Mouse (Mus musculus): ENCODE data around the gene Cnksr2. TPM values are rescaled to one million over a fixed set of nuclear protein-coding genes. Genes with fewer than 3 reads are reported as not detected.
A peak's percentile ranks its signal among the peaks of the same experiment; 100 is the strongest.

Cnksr2 gene
- under 1 TPM; 0.56 to 0.84 TPM for total RNA-seq (2021)
- long read RNA-seq, experiment 1: 0 reads
- long read RNA-seq, experiment 2: 0 reads

DNA sequence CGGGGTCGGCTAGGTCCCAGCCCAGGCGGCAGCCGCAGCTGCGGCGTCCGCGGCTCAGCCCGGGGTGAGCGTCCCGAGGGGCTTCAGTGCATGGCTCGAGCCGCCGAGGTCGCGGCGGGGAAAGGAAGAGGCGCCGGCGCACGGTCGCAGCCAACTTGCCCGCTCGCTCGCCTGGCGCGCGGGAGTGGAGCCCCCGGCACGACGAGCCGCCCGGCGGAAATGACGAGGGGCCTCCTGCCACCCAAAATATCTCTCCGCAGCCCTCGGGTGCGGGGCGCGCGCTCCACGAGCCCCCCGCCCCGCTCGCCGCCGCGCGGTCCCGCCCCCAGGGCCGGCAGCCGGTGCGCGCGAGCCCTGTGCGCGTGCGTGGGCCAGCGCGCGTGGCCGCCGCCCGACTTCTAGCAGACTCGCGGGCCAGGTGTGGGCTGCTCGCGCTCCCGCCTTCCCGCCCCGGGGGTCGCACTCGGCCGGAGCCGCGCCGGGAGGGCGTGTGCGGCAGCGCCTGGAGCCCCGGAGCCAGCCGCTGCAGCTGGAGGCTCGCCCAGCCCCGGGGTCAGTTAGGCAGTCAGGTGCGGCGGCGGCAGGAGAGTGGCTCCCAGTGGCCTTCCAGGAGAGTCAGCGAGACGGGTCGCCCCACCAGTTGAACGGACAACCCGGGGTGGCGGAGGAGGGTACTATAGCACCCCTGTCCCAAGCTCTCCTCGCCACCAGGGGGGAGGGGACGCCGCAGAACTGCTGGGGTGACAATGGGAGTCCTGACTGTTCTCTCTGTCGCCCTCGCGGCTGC is at the start of gene Cnksr2:
Gene Cnksr2, minus strand, starts transcription at position 238 of the 787 bp plus-strand sequence.
- DNase-seq: peak; percentile 10

DNA sequence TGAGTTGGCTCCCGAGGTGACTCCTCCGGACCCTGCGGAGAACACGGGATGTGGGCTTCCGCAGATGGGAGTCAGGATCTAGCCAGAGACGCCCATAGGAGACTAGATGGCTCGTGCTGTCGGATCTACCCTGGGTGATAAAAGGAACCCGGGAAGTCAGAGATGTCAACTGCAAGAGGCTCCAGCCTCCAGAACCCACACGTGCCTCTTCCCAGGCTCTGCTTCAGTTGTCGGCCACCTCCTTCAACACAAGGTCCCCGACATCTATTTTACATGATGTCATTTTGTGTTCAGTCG is 698 bp upstream of the Cnksr2 start:
- no peak for DNase-seq

DNA sequence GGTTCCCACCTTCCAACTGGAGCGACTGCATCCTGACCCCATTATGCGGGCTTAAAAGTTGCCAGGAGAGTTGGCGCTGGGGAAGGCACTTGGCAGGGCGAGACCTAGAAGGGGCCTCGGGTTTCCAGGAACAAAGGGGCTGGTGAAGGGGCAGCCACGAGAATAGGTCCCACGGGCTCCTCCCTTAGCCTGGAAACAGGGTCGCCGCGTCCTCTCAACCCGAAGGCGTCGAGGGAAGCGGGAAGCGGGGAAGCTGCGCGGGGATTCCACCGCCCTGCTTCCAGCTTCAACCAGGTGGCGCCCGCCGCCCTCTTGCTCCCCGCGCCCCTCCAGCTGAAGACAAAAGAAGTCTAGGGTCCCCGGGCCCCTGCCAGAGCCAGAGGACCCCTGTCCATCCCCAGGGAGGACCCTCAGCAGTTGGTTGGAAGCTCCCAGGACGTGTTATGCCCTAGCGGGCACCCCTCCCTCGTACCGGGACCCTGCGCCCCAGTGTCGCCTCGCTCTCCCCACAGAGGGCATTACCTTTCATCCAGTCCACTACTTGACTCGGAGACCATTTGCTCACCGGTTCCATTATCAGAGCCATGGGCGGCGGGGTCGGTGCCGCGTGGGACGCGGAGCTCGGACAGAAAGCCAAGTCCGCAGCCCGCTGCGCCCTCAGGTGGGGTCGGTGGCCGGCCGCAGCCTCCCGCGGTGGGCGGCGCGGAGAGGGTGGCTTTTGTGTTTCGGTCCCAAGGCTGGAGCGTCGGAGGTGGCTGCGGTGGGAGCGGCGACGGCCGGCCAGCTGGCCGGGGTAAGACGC is 638 bp downstream of the Cnksr2 start:
- DNase-seq: peak; percentile 4

DNA sequence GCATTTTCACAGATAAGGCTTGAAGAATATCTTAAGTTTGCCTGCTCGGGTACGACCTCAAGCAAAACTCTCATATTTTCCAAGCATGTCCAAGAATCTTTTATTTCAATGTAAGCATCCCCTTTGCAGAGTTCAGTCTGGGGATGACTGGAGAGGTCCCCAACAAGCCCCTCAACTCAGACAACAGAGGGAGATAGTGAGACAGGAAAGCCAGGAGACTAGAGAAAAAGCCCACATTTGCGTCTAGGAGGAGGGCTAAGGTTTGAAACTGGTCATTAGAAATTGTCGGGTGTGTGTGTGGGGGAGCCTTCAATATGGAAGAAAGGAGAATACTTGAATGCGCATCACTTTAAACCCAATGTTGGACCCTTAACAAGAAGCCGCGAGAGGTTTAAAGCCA is 1.4 kb downstream of the Cnksr2 start:
- DNase-seq: no peak

DNA sequence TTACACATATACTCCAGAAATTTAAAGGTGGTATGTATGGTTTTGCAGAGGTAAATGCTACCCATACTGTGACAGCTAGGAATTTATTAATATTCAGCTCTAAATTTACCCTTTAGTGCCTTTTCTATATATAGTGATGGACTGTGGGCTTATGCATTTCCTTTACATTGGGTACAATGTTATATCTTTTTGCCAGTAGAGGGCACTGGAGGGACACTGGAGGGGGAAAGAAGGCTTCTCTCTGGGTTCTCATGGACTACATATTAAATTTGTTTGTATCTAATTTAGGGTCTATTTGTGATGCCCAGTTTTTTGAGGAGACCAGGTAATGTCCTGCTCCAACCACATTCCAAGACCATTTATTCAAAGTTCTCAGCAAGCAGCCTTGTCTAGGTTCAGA is 91.4 kb downstream of the Cnksr2 start:
- no peak for DNase-seq

DNA sequence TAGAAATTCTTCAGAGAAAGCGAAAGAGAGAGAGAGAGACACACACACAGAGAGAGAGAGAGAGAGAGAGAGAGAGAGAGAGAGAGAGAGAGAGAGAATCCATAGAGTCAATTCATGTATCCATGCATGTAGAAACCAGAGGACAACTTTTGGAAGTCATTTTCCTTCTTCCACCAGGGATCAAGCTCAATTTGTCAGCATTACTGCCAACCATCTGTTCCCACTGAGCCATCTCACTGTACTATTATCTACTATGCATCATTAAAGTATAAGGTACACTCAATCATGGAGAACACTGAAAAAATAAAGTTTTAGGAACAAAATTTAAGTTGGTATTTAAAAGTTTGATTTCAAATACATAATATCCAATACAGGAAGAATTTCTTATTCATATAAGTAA is 93.8 kb downstream of the Cnksr2 start:
- DNase-seq: no peak

DNA sequence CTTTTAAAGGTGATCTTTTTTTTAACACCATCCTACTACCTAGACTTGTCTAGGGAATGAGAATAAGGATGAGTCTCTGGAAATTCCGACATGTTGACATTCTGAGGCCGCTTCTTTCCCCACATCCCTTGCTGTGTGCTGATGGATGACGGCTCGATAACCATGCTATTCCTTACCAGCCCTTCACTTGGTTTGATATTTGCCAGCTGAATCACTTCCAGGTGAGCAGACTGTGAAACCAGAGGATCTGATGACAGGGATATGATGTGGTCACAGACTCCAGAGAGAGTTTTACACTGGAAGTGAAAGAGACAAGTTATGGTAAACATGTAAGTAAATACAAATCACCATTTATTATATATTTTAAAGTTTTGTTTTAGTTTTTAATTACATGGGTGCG is 98.0 kb downstream of the Cnksr2 start:
- DNase-seq: no peak

DNA sequence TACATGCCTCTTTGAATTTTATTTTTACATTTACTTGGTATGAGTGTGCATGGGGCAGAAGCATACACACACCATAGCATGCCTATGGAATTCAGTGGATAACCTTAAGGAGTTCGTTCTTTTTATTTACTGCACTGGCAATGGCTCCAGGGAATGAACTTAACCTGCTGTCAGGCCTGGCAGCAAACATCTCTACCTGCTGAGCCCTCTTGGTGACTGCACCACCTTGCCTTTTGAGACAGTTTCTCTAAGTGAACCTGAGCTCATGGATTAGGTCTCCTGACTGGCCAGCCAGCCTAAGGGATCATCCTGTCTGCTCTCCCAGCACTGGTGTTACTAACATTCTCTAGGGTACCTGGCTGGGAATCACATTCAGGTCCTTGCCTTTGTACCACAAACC is 106.5 kb downstream of the Cnksr2 start:
- DNase-seq: no peak

DNA sequence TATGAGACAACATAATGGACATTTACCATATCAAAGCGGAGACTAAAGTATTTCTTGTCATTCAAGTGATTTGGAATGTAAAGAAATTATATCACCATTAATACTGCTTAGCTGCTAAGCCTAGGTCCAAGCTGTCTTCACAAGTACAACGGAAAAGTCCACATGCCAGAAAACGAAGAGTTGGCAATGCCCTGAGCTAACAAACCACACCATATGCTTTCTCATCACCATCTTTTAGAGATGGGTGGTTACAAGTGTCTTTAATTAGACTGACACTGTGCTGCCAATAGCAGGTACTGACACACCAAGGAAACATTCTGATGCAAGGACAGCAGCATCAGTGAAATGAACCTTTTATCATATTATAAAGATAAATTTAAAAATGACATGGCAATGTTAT is 123.0 kb downstream of the Cnksr2 start:
- no peak for DNase-seq

DNA sequence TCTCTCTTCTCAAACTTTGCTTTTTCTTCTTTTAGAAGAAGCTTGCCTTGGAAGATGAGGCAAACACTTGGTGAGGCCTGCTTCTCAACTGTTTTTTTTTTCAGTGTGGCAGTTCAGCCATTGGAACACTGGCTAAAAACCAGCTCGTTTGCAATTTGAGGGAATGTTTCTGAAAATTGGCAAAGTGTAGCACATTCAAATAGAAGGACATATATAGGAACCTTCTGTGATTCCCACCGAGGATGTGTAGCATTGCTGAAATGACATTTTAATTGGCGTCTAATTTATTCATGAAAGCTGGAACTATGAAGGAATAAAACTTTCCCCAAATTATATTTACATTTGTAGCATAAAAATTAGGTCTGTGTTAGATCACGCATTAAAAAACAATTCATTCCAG is 213.1 kb downstream of the Cnksr2 start:
- no peak for DNase-seq

DNA sequence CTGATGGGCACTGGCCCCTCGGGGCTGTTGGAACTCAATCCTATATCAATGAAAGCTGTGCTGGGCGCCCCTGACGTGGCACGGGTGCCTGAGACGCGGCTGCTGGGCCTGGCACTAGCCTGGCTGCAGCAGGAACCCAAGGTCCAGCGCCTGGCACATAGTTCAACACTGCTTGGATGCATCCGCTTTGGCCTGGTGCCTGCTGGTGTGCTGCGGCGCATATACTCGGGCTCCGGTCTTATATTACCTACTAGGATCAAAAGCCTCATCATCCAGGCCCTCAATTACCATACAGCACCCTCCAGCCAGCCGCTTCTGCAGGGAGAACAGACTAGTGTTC is 224.2 kb downstream of the Cnksr2 start:
- DNase-seq: no peak

DNA sequence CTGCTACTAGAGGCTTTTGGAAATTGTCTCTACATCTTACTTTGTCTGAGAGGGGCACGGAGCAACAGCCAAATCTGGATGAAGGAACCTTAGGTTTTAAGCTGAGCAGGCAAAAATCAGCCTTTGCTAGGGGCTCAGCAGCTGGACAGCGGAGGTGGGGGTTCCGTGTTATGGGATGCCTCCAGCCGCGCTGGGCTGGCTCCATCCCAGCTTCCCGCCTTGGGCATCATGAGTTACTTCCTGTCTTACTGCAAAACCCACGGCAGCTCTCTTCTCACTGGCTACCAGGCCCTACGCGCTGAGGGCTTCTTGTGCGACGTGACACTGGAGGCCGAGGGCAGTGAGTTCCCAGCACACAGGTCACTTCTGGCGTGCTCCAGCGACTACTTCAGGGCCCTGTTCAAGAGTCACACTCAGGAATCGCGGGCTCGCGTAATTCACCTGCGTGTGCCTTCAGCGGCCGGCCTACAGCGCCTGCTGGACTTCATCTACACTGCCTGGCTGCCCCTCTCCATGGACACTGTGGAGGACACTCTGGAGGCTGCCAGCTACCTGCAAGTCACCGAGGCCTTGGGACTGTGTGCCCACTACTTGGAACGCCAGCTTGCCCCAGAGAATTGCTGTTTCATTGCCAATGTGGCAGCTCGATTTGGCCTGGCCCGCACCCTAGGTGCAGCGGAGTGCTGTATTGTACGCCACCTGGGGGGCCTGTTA is 224.7 kb downstream of the Cnksr2 start, which contains the start of gene Klhl34:
Gene Klhl34, plus strand, starts transcription at position 229 of the 714 bp plus-strand sequence.
- DNase-seq: peak; percentile 8

DNA sequence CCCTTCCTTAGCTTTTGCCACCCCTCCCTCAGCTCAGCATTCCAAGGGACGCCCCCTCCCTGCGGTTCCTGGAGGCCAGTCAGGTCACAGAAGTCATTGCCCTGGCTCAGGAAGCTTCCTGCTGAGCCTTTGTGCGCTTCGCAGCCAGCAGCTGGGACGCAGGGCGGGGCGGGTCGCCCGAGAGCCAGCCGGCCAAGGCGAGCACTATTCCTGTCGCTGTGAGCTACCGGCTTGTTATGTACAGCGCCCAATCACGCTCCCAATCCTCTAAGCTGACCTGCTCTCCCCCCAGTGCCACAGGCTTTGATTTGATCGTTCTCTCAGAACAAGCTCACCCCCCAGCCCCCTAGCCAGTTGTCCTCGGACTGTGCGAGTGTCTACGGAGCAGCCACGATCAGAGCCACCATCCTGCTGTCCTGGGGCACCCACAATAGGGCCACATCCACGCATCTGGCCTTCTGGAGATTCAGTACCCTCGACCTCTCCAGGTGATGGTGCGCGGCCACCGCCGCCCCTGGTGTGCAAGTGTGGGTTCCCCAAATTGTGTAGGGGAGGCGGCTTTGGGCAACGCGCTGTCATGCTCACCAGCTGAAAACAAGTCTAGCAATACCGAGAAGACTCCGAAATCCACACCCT is 225.4 kb downstream of the Cnksr2 start:
- peak; percentile 34 for DNase-seq

DNA sequence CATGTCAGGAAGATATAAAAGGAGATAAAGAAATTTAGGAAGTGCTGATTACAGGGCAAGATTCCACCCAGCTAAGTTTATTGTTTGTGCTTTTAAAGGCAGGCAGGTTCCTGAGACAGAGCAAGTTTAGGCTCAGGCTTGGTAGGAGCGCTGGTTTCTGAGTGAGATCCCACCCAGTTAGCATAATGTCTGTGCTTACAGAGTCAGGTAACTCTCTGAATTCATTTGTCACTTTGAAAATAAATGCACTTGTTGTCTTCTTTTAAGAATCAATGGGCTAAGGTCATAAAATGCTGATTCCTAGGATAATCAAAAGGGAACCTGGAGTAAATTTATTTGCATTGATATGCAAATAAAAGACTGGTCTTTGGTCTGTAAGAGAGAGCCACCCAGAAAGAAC is 233.4 kb downstream of the Cnksr2 start:
- DNase-seq: no peak

DNA sequence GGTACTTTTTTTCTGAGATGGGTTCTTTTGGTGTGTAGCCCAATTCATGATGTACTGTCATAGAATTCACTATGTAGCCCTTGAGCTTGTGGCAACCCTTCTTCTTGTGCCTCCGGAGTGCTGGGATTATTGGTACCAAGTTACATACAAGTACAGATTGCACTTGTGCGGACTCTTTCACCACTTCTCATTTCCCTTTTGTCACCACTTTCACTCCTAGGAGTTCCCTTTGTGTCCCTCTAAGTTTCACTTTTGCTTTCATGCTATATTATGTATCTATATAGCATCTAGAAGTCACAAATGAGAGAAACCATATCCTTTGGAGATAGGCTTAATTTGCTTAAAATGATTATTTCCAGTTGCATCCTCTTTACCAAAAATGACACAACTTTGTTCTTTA is 241.4 kb downstream of the Cnksr2 start:
- DNase-seq: no peak

Other genes starting within 250 kb of the Cnksr2 start
- 1 to 10 TPM; 4.5 to 5.9 TPM for gene Klhl34, start 224.9 kb downstream of the Cnksr2 start, total RNA-seq (2021)